Mouse (Mus musculus): ENCODE results near the gene Rabl3.

DNA sequence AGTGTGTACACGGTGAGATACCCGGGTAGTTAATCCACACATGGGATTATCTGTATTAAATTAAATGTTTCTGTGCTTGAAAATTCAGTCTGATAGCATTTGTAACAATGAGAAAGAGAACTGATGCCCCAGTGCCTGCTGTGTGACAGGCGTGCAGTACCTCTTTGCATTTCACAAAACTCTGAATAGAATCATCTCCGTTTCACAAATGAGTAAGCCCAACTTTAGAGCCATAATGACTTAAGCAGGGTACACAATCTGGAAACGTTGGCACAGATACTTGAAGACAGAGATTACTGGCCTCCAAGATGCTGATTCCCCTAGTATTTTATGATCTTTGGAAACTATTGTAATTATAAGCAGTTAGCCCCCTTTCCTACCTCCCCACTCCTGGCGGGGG lies 26.4 kb downstream of the Rabl3 start:
- TF ChIP-seq EP300 (IDR thresholded peaks at IDR 0.05; ENCODE audit: low read depth) (no peak), CTCF (IDR thresholded peaks at IDR 0.05; ENCODE audit: low read depth) (no peak)
